Mouse (Mus musculus): ENCODE measurements at regions not wholly inside any gene's neighbourhood (a gene's known extent, or its start where the extent isn't known, plus 50 kb on each side); places are given as distances from the start of the nearest gene placed in this dataset.

DNA sequence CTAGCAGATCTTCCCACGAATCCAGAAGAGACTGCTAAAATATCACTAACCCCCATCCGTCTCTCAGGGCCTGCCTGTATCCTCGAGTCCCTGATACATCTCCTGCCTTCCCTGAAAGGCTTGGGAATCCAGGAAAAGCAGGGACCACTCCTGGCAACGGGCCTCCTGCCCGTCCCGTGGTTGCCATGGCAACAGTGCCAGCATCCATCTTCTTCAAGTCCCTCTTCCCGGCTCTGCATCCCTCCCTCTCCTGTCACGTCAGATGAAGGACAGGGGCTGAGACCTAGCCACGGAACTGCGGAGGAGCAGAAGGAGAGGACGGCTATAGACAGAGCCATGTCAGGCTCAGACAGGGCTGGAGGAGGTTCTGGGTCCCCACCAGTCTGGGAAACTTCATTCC, 222.4 kb downstream of the Cryba4 start:
- Histone ChIP-seq H3K9me3 (no peaks in the 10 kb centered on the region), H3K36me3 (no peaks in the 10 kb centered on the region), H3K4me1 (replicated peaks) (peaks cover 12% of the 10 kb centered on the region), H3K27me3 (peaks cover 53% of the 10 kb centered on the region), H3K4me3 (replicated peaks) (no peak overlapping the region), H3K9ac (replicated peaks) (no peak overlapping the region), H3K27ac (no peak overlapping the region), H3K4me2 (no peak overlapping the region)
- no peak for ATAC-seq (ENCODE audit: insufficient number of reproducible peaks, insufficient read depth, low FRiP score, low TSS enrichment, low read depth)
- 54% methylated on average over 11 of the region's 11 CpGs for WGBS

DNA sequence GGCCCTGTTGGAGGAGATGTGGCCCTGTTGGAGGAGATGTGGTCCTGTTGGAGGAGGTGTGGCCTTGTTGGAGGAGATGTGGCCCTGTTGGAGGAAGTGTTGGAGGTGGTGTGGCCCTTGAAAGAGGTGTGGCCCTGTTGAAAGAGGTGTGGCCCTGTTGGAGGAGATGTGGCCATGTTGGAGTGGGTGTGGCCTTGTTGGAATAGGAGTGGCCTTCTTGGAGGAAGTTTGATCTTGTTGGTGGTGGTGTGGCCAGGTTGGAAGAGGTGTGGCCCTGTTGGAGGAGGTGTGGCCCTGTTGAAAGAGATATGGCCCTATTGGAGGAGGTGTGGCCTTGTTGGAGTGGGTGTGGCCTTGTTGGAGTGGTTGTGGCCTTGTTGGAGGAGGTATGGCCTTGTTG, 220.3 kb downstream of the Cryba4 start:
- ATAC-seq (ENCODE audit: insufficient number of reproducible peaks, insufficient read depth, low FRiP score, low TSS enrichment, low read depth), result no peak
- no peak overlapping the region for H3K4me3 ChIP-seq (replicated peaks)
- no peak overlapping the region for H3K9ac ChIP-seq (replicated peaks)
- no peaks in the 10 kb centered on the region for H3K36me3 ChIP-seq
- peaks cover 61% of the 10 kb centered on the region for H3K27me3 ChIP-seq
- no peaks in the 10 kb centered on the region for H3K9me3 ChIP-seq
- no peak overlapping the region for H3K27ac ChIP-seq
- H3K4me2 ChIP-seq, result no peak overlapping the region
- H3K4me1 ChIP-seq (replicated peaks), result peaks cover 12% of the 10 kb centered on the region

DNA sequence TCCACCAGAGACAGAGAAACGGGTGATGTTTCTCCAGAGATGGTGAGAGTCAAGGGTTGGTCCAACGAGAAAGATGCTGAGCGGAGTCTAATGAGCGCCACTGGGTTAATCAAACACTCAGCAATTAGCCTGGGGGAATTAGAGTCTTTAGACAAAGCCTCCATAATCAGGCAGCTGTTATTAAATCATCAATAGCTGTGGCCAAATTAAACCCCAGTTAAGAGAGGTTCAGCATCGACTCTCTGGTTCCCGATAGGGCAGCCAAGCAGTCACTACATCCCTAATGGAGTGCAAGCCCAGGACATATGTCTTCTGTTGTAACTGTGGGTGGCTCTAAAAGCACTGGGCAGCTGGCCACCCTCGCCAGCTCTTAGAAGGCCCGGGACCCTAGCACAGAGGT, 216.9 kb downstream of the Cryba4 start:
- Histone ChIP-seq H3K9me3 (no peaks in the 10 kb centered on the region), H3K27ac (no peak overlapping the region), H3K4me2 (no peak overlapping the region), H3K4me3 (replicated peaks) (no peak overlapping the region), H3K36me3 (no peaks in the 10 kb centered on the region), H3K4me1 (replicated peaks) (peaks cover 8% of the 10 kb centered on the region; the same call in 1 of the 2 replicates), H3K27me3 (peaks cover 66% of the 10 kb centered on the region), H3K9ac (replicated peaks) (no peak overlapping the region)
- 68% methylated on average over 8 of the region's 8 CpGs for WGBS
- no peak for ATAC-seq (ENCODE audit: insufficient number of reproducible peaks, insufficient read depth, low FRiP score, low TSS enrichment, low read depth)

DNA sequence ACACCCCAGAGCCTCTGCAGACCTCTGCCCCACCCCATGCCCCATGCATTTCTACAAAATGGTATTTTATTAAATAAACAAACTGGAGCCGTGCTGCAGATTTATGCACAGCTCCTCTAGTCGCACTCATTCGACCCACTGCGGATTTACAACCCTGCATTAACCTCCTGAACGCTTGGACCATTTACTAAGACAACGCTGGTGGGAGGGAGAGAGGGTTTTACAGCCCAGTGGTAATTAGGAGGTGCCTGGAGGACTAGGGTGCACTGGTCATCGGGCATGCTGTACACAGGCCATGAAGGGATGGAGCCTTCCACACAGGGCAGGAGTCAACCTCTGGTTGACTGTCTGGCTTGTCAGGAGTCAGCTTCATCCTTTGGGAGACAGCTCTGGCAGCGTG, 215.2 kb downstream of the Cryba4 start:
- peaks cover 78% of the 10 kb centered on the region for H3K27me3 ChIP-seq
- 8% methylated on average over 8 of the region's 8 CpGs for WGBS
- H3K9ac ChIP-seq (replicated peaks), result no peak overlapping the region
- no peaks in the 10 kb centered on the region for H3K36me3 ChIP-seq
- no peak overlapping the region for H3K4me3 ChIP-seq (replicated peaks)
- no peak overlapping the region for H3K27ac ChIP-seq
- no peaks in the 10 kb centered on the region for H3K9me3 ChIP-seq
- peaks cover 8% of the 10 kb centered on the region; the same call in 1 of the 2 replicates for H3K4me1 ChIP-seq (replicated peaks)
- ATAC-seq (ENCODE audit: insufficient number of reproducible peaks, insufficient read depth, low FRiP score, low TSS enrichment, low read depth), result no peak
- no peak overlapping the region for H3K4me2 ChIP-seq

DNA sequence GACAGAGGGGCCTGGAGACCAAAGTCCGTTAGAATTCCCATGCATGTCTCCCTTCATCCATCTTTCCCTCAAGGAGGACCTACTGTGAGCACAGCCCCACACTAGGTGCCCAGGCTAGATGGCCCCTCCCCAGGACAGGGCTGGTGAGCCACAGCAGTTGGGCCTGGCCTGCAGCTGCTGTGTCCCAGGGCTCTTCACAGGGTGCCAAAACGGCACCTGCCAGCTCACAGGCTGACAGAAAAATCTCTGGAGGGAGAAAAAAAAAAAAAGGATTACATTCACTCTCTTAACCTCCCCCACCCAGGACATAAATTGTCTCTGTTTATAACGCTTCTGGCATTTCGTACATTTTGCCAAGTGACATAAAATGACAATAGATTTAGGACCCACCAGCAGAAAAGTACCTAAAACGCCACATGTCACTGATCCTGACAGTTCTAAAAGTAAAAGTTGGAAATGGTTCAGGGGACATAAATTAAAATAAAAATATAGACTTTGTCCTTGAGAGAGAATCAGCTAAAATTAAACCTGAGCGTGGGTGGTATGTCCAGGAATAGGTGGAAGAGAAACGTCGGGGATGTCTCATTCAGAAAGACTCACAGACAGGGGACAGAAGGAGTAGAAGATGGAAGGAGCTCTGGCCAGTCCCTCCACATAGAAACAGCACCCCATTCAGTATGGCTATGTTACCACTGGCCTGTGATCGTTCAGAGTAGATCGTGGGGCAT, 212.5 kb downstream of the Cryba4 start:
- Histone ChIP-seq H3K4me3 (replicated peaks) (no peak overlapping the region), H3K27me3 (peaks cover 61% of the 10 kb centered on the region), H3K9me3 (no peaks in the 10 kb centered on the region), H3K4me1 (replicated peaks) (peaks cover 8% of the 10 kb centered on the region; the same call in 1 of the 2 replicates), H3K27ac (no peak overlapping the region), H3K9ac (replicated peaks) (no peak overlapping the region), H3K4me2 (no peak overlapping the region), H3K36me3 (no peaks in the 10 kb centered on the region)
- 63% methylated on average over 10 of the region's 10 CpGs for WGBS
- no peak for ATAC-seq (ENCODE audit: insufficient number of reproducible peaks, insufficient read depth, low FRiP score, low TSS enrichment, low read depth)

DNA sequence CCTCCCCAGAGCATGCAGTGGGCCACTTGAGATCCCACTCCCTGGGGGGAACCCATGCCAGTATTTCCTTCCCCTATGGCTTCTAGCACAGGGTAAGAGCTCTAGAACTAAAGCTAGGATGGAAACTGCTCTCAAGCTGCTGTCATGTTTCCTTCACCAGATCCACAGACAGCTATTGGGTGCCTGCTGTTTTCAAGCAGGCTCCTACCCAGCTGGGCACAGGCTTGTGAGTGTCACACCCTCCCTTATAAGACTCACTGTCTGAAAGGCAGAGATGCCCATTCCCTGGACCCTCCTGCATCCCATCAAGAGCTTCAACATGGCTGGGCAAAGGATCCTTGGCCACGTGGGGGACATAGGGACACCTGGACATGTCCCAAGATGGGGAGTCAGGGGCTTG, 211.6 kb downstream of the Cryba4 start:
- 47% methylated on average over 1 of the region's 1 CpGs for WGBS
- Histone ChIP-seq H3K4me1 (replicated peaks) (peaks cover 8% of the 10 kb centered on the region; the same call in 1 of the 2 replicates), H3K27me3 (peaks cover 62% of the 10 kb centered on the region), H3K9ac (replicated peaks) (no peak overlapping the region), H3K27ac (no peak overlapping the region), H3K36me3 (no peaks in the 10 kb centered on the region), H3K4me2 (no peak overlapping the region), H3K4me3 (replicated peaks) (no peak overlapping the region), H3K9me3 (no peaks in the 10 kb centered on the region)
- no peak for ATAC-seq (ENCODE audit: insufficient number of reproducible peaks, insufficient read depth, low FRiP score, low TSS enrichment, low read depth)

DNA sequence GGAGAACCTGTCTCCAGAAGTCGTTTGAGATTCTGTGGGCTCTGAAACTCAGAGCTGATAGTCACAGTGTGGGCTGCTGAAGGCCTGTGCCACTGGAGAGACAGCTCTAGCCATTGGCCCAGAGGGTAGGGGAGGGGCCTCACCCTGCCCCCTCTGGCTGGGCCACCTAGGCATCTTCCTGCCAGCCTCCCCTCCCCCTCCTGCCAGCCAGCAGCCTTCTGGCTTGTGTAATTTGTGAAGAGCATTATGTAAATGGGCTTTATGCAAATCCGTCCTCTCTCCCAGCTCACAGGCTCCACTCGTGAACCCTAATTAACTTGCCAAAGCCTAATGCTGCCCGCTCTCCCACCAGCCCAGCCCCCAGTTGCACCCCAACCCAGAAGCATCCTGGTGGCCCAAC, 211.0 kb downstream of the Cryba4 start:
- Histone ChIP-seq H3K36me3 (no peaks in the 10 kb centered on the region), H3K4me3 (replicated peaks) (no peak overlapping the region), H3K27me3 (peaks cover 62% of the 10 kb centered on the region), H3K9me3 (no peaks in the 10 kb centered on the region), H3K27ac (no peak overlapping the region), H3K9ac (replicated peaks) (no peak overlapping the region), H3K4me2 (no peak overlapping the region), H3K4me1 (replicated peaks) (peaks cover 8% of the 10 kb centered on the region; the same call in 1 of the 2 replicates)
- WGBS, result 34% methylated on average over 4 of the region's 4 CpGs
- no peak for ATAC-seq (ENCODE audit: insufficient number of reproducible peaks, insufficient read depth, low FRiP score, low TSS enrichment, low read depth)

DNA sequence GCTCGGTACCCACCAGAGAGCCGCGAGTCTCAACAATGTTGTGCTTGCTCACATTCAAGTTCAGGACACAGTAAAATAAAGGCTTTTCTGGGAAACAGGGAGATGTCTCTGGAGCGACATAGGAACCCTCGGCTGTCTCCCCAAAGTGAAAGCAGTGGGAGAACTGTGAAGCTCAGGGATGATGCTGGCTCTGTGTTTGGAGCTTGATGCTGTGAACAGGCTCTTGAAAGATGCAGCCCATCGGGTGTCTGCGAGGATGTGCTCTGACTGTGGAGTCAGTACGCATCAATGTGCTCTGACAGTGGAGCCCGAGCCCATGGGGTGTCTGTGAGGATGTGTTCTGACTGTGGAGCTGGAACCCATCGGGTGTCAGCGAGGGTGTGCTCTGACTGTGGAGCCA, 210.1 kb downstream of the Cryba4 start:
- Histone ChIP-seq H3K4me2 (no peak overlapping the region), H3K4me1 (replicated peaks) (peaks cover 1% of the 10 kb centered on the region; the same call in 1 of the 2 replicates), H3K27ac (no peak overlapping the region), H3K4me3 (replicated peaks) (no peak overlapping the region), H3K9ac (replicated peaks) (no peak overlapping the region), H3K36me3 (no peaks in the 10 kb centered on the region), H3K27me3 (peaks cover 62% of the 10 kb centered on the region), H3K9me3 (no peaks in the 10 kb centered on the region)
- WGBS, result 84% methylated on average over 11 of the region's 11 CpGs
- no peak for ATAC-seq (ENCODE audit: insufficient number of reproducible peaks, insufficient read depth, low FRiP score, low TSS enrichment, low read depth)

DNA sequence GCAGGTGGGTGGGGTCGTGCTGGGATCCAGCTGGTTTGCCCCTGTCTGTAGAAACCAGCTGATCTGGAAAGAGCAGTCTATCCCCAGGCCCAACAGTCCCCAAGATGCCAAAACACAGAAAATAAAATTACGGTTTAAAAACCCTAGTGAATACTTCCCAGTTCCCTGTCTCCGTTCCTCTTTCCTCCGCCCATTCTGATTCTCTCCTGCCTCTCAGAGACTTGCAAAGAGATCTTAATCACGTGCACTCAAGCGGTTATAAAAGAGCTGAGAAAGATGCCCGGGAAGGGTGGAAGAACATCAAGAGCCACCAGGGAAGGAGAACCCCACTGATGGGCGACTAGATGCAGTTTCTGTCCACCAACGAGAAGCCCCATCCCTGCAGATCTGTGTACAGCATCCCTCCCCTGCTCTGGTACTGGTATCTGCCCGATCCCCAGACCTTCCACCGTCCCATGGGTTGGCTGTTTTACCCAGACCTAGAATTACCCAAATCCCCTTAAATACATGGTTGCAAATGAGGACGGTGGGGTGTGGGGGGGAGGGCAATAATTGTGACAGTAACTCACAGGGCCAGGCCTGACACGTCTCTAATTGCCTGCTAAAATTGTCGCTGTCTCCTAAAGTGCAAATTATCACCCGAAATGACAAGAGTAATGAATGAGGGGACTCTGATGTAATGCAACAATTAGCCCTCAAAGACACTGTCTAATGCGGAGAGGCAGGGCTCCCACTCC, 202.1 kb downstream of the Cryba4 start:
- Histone ChIP-seq H3K36me3 (no peaks in the 10 kb centered on the region), H3K27me3 (peaks cover 76% of the 10 kb centered on the region), H3K9me3 (peaks cover 3% of the 10 kb centered on the region; the same call in 1 of the 2 replicates), H3K4me2 (no peak overlapping the region), H3K4me3 (replicated peaks) (no peak overlapping the region), H3K27ac (no peak overlapping the region), H3K9ac (replicated peaks) (no peak overlapping the region), H3K4me1 (replicated peaks) (no peaks in the 10 kb centered on the region)
- no peak for ATAC-seq (ENCODE audit: insufficient number of reproducible peaks, insufficient read depth, low FRiP score, low TSS enrichment, low read depth)
- WGBS, result 19% methylated on average over 16 of the region's 16 CpGs

DNA sequence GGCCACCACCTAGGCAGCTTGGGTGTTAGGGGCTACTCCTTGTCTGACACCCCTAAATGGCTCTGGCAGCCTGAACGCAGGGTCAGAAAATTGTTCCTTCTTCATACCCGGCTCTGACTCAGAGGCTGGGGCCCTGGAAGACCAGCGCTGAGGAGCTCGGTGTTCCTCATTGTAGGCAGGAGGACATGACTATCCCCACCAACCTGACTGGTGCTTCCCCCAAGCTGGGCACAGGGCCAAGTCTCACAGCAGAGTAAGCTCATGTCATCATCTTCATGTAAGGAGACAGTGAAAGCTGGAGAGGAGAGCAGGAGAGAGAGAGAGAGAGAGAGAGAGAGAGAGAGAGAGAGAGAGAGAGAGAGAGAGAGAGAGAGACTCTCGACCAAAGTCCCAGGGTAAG, 201.4 kb downstream of the Cryba4 start:
- Histone ChIP-seq H3K4me3 (replicated peaks) (no peak overlapping the region), H3K9me3 (peaks cover 3% of the 10 kb centered on the region; the same call in 1 of the 2 replicates), H3K4me1 (replicated peaks) (no peaks in the 10 kb centered on the region), H3K4me2 (no peak overlapping the region), H3K36me3 (no peaks in the 10 kb centered on the region), H3K27ac (no peak overlapping the region), H3K9ac (replicated peaks) (no peak overlapping the region), H3K27me3 (peaks cover 77% of the 10 kb centered on the region)
- WGBS, result 50% methylated on average over 5 of the region's 5 CpGs
- ATAC-seq (ENCODE audit: insufficient number of reproducible peaks, insufficient read depth, low FRiP score, low TSS enrichment, low read depth), result no peak

DNA sequence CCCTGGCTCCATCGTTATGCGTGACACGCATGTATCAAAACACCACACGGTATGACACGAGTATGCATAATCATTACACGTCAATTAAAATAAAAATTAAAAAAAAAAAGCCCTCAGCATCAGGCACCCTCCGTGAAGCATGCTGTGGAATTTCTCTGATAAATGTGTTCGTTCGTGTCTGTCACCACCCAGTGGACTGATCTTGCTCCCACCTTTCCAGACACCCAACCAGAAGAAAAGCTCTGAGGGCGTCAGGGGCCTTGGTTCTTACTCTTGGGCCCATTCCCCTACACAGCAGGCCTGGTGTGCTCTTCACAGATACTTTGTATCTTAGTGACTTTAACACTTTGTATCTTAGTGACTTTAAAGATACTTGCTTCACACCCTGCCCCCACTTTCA, 200.5 kb downstream of the Cryba4 start:
- WGBS, result 83% methylated on average over 10 of the region's 10 CpGs
- H3K4me2 ChIP-seq, result no peak overlapping the region
- no peaks in the 10 kb centered on the region for H3K36me3 ChIP-seq
- H3K9ac ChIP-seq (replicated peaks), result no peak overlapping the region
- ATAC-seq (ENCODE audit: insufficient number of reproducible peaks, insufficient read depth, low FRiP score, low TSS enrichment, low read depth), result no peak
- H3K4me3 ChIP-seq (replicated peaks), result no peak overlapping the region
- peaks cover 3% of the 10 kb centered on the region; the same call in 1 of the 2 replicates for H3K9me3 ChIP-seq
- no peaks in the 10 kb centered on the region for H3K4me1 ChIP-seq (replicated peaks)
- no peak overlapping the region for H3K27ac ChIP-seq
- peaks cover 77% of the 10 kb centered on the region for H3K27me3 ChIP-seq

Measured in limb, embryonic 12.5 days (tissue).